Mouse (Mus musculus) left cerebral cortex, postnatal 14 days (tissue): ENCODE measurements around the gene Fbxw4. TPM values are rescaled to one million over a fixed set of nuclear protein-coding genes. Genes with fewer than 3 reads are reported as not detected.

ENCODE experiments used
- DNase-seq, 2 experiments: peaks; one replicate each; pipeline ENCODE4 v3.0.0; 2021 to 2022; ENCODE audit warnings: low spot score in 2 of 2, mixed read lengths in 1 of 2
- intact Hi-C: fragments of 180-260 bp; cut with DNase I; formaldehyde crosslinking; loops from one replicate; pipeline ENCODE4 v1.15.1; 2025
- long read RNA-seq, 2 experiments: library from polyadenylated mRNA; stranded (forward); transcript quantifications; one replicate each; pipeline ENCODE4 v2.0.0; 2021
- total RNA-seq, 2 experiments: library from RNA; stranded (reverse); gene quantifications; 2 replicates each; pipeline ENCODE4 v1.2.3; 2021

Gene Fbxw4
- total RNA-seq, result 10 to 100 TPM; 32.3 to 34.8 TPM
- long read RNA-seq, experiment 1, transcript Fbxw4-201 (9 exons, 2,068 nt), result major isoform, 12 of 25 reads
- long read RNA-seq, experiment 1, partial matches to known transcripts, result 2 of 25 reads
- long read RNA-seq, experiment 1, other reads (novel, unspliced or antisense), result 7 of 25 reads
- long read RNA-seq, experiment 2, transcript Fbxw4-201 (9 exons, 2,068 nt), result major isoform, 15 of 26 reads
- long read RNA-seq, experiment 2, partial matches to known transcripts, result 2 of 26 reads
- long read RNA-seq, experiment 2, other reads (novel, unspliced or antisense), result 8 of 26 reads

- intact Hi-C loops, result loop anchor here (5.0 kb wide), 1 partner anchor 87 kb away; the partner anchor contains the start of gene Npm3
- peak; percentile 52 to 66 for DNase-seq
Measured at GRCm38 (mm10) chr19:45659738-45660502, at the start of gene Fbxw4. Gene Fbxw4 (minus strand): TSS chr19:45660312.

- no peak for DNase-seq
- intact Hi-C loops, result no loop called here
Measured at GRCm38 (mm10) chr19:45708704-45709103, 48.6 kb upstream of the Fbxw4 start.

- no peak for DNase-seq
- intact Hi-C loops, result no loop called here
Measured at GRCm38 (mm10) chr19:45696281-45696600, 36.1 kb upstream of the Fbxw4 start.

GRCm38 (mm10) chr19:45695496-45696280 is 35.6 kb upstream of the Fbxw4 start:
- intact Hi-C loops, result no loop called here
- DNase-seq, result no peak

- intact Hi-C loops, result no loop called here
- no peak for DNase-seq
Measured at GRCm38 (mm10) chr19:45694056-45694455, 33.9 kb upstream of the Fbxw4 start.

GRCm38 (mm10) chr19:45692211-45692610 is 32.1 kb upstream of the Fbxw4 start:
- intact Hi-C loops, result no loop called here
- peak; percentile 62 to 66 for DNase-seq

- no peak for DNase-seq
- intact Hi-C loops, result no loop called here
Measured at GRCm38 (mm10) chr19:45691001-45691535, 31.0 kb upstream of the Fbxw4 start.

GRCm38 (mm10) chr19:45687001-45687400 is 26.9 kb upstream of the Fbxw4 start:
- intact Hi-C loops, result no loop called here

GRCm38 (mm10) chr19:45683676-45684075 is 23.6 kb upstream of the Fbxw4 start:
- DNase-seq, result no peak
- intact Hi-C loops, result no loop called here

More at GRCm38 (mm10) chr19:45687001-45687400, 26.9 kb upstream of the Fbxw4 start:
- DNase-seq, result no peak

GRCm38 (mm10) chr19:45680495-45681130 is 20.5 kb upstream of the Fbxw4 start:
- no peak for DNase-seq
- intact Hi-C loops, result no loop called here

GRCm38 (mm10) chr19:45676723-45677269 is 16.7 kb upstream of the Fbxw4 start:
- intact Hi-C loops, result no loop called here
- no peak for DNase-seq

GRCm38 (mm10) chr19:45675720-45676581 is 15.8 kb upstream of the Fbxw4 start:
- intact Hi-C loops, result no loop called here
- DNase-seq, result no peak

- no peak for DNase-seq
- intact Hi-C loops, result no loop called here
Measured at GRCm38 (mm10) chr19:45675196-45675595, 15.1 kb upstream of the Fbxw4 start.

GRCm38 (mm10) chr19:45672971-45673370 is 12.9 kb upstream of the Fbxw4 start:
- intact Hi-C loops, result loop anchor here (5.0 kb wide), 1 partner anchor 64 kb away; no protein-coding TSS in a partner anchor

GRCm38 (mm10) chr19:45668986-45669385 is 8.9 kb upstream of the Fbxw4 start:
- no peak for DNase-seq
- intact Hi-C loops, result no loop called here

More at GRCm38 (mm10) chr19:45672971-45673370, 12.9 kb upstream of the Fbxw4 start:
- DNase-seq, result no peak

- DNase-seq, result no peak
- intact Hi-C loops, result no loop called here
Measured at GRCm38 (mm10) chr19:45663851-45664250, 3.7 kb upstream of the Fbxw4 start.

- intact Hi-C loops, result no loop called here
- no peak for DNase-seq
Measured at GRCm38 (mm10) chr19:45660503-45660790, 335 bp upstream of the Fbxw4 start.

- DNase-seq, result peak in 1 of 2 experiments; percentile 25
- intact Hi-C loops, result loop anchor here (5.0 kb wide), 1 partner anchor 88 kb away; the partner anchor contains the start of gene Npm3
Measured at GRCm38 (mm10) chr19:45659301-45659737, 793 bp downstream of the Fbxw4 start.
